Mouse (Mus musculus): ENCODE measurements at regions not wholly inside any gene's neighbourhood (a gene's known extent, or its start where the extent isn't known, plus 50 kb on each side); places are given as distances from the start of the nearest gene placed in this dataset.

GRCm38 (mm10) chr6:61127238-61127637, 52.9 kb upstream of the Ccser1 start:
- no peak for DNase-seq

- no peak for DNase-seq
These were observed 51.9 kb upstream of the Ccser1 start for GRCm38 (mm10) chr6:61128211-61128610.

All from right cerebral cortex, postnatal 25 days (tissue).